Mouse (Mus musculus) neural tube, embryonic 13.5 days (tissue): ENCODE measurements at regions not wholly inside any gene's neighbourhood (a gene's known extent, or its start where the extent isn't known, plus 50 kb on each side); places are given as distances from the start of the nearest gene placed in this dataset.

Experiments
- ATAC-seq: fragments of 200-750 bp; cut with Nextera tagmentation; 2 replicates; pipeline ENCODE4 v1.8.0; 2017; ENCODE audit warnings: low read depth, mild to moderate bottlenecking, moderate TSS enrichment, moderate library complexity
- H3K27ac ChIP-seq: fragments of 300-500 bp; sonication (generic); replicated peaks from 2 replicates; pipeline ENCODE4 v1.5.1; 2015; ENCODE audit warnings: moderate library complexity, mild to moderate bottlenecking, inconsistent platforms
- H3K27me3 ChIP-seq: fragments of 300-500 bp; sonication (generic); 2 replicates; pipeline ENCODE4 v1.6.1; 2015; ENCODE audit warnings: mild to moderate bottlenecking, inconsistent platforms
- H3K36me3 ChIP-seq: fragments of 300-500 bp; sonication (generic); 2 replicates; pipeline ENCODE4 v1.6.1; 2015; ENCODE audit warnings: mild to moderate bottlenecking, inconsistent platforms
- H3K4me1 ChIP-seq: fragments of 300-500 bp; sonication (generic); replicated peaks from 2 replicates; pipeline ENCODE4 v1.6.1; 2015; ENCODE audit warnings: inconsistent platforms
- H3K4me2 ChIP-seq: fragments of 300-500 bp; sonication (generic); 2 replicates; pipeline ENCODE4 v1.6.1; 2015; ENCODE audit warnings: inconsistent platforms, mild to moderate bottlenecking, moderate library complexity
- H3K4me3 ChIP-seq: fragments of 300-500 bp; sonication (generic); 2 replicates; pipeline ENCODE4 v1.5.1; 2015; ENCODE audit warnings: mild to moderate bottlenecking, inconsistent platforms
- H3K9ac ChIP-seq: fragments of 300-500 bp; sonication (generic); 2 replicates; pipeline ENCODE4 v1.6.1; 2015; ENCODE audit warnings: moderate library complexity, mild to moderate bottlenecking, inconsistent platforms
- H3K9me3 ChIP-seq: fragments of 300-500 bp; sonication (generic); 2 replicates; pipeline ENCODE4 v1.6.1; 2016; ENCODE audit warnings: inconsistent platforms
- WGBS: fragments of 180-500 bp; shearing (Covaris S2); methylation state at CpG from one replicate; pipeline ENCODE4 v1.1.7; 2015; 5-methylcytosine and 5-hydroxymethylcytosine counted together

DNA sequence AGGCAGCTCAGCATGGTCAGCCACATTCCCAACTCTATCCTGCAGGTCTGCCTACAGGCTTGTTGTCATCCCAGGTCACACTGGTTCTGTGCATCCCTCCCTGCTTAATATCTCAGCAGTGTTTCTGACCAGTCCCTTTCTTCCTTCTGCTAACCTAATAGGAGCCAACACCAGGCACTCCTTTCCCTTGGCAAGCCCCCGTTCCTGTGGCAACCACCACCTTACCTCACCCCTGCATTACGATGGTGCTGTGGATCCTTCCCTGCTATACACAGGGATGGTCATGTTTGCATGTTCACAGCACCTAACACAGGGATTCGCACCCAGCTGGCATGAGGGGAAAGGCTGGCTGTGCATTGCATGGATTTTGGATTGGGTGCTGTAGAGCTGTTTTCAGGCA, 50.8 kb upstream of the Arhgap20 start:
- 88% methylated on average over 3 of the region's 3 CpGs for WGBS
- no peaks in the 10 kb centered on the region for H3K27me3 ChIP-seq

More for the DNA sequence above, 50.8 kb upstream of the Arhgap20 start:
- H3K4me2 ChIP-seq, result no peak overlapping the region
- H3K4me3 ChIP-seq, result no peak overlapping the region
- no peak overlapping the region for H3K27ac ChIP-seq
- no peak for ATAC-seq
- H3K36me3 ChIP-seq, result no peaks in the 10 kb centered on the region
- H3K9me3 ChIP-seq, result no peaks in the 10 kb centered on the region
- no peaks in the 10 kb centered on the region for H3K4me1 ChIP-seq
- H3K9ac ChIP-seq, result no peak overlapping the region
